Mouse (Mus musculus): ENCODE measurements around the gene Uckl1.

Gene Uckl1

GRCm38 (mm10) chr2:181589011-181589731 is 4.5 kb upstream of the Uckl1 start:
- DNase-seq, result no peak

DNA sequence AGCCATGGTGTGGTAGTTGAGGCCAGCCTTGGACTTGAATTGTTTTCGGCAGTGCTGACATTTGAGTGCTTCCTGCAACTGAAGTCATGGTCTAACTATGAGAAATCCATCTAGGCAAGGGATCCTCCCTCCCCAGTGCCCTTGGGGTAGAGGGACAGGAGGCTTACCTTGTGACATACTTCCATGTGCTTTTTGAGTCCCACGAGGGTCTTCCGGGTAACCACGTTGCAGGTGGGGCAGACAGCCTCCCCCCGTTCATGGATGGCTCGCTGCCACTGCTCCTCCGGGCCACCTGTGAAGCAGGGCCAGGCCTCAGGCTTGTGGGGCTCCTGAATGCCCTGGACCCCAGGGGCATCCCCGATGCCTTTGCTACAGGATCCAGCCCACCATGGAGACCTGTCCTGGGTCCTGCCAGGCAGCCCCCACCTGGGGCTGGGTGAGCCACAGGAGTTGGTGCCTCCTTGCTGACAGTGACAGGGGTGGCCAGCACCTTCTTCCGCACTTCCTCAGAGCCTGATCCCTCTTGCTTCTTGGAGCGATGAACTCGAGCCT is 3.6 kb upstream of the Uckl1 start:
- DNase-seq, result no peak

- DNase-seq, result no peak
Measured at GRCm38 (mm10) chr2:181587796-181588195, 3.1 kb upstream of the Uckl1 start.

GRCm38 (mm10) chr2:181586124-181586523 is 1.4 kb upstream of the Uckl1 start:
- DNase-seq, result no peak

GRCm38 (mm10) chr2:181585506-181585905 is 814 bp upstream of the Uckl1 start:
- no peak for DNase-seq

- no peak for DNase-seq
Measured at GRCm38 (mm10) chr2:181583460-181584257, 1.0 kb downstream of the Uckl1 start.

GRCm38 (mm10) chr2:181582939-181583338 is 1.8 kb downstream of the Uckl1 start:
- DNase-seq, result no peak

DNA sequence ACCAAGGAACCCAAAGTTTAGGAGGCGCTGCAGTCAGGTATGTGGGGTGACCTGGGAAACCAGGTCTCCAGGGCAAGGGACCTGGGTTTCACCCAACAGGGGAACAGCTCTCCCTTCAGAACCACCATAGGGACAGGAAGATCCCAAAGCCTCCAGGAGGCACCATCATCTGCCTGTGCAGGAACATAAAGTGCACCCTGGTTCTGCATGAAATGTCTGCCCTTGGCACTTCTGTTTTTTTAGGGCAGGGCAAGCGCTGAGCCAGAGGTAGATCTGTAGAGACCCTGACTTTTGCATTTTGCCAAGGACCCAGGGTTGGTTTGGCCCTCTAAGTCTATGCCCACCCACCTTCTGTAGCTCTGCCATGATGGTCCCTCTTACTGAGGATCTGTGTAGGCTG is 2.3 kb downstream of the Uckl1 start:
- DNase-seq, result no peak

- DNase-seq, result peak; percentile 89
Measured at GRCm38 (mm10) chr2:181581402-181582120, 3.1 kb downstream of the Uckl1 start.

DNA sequence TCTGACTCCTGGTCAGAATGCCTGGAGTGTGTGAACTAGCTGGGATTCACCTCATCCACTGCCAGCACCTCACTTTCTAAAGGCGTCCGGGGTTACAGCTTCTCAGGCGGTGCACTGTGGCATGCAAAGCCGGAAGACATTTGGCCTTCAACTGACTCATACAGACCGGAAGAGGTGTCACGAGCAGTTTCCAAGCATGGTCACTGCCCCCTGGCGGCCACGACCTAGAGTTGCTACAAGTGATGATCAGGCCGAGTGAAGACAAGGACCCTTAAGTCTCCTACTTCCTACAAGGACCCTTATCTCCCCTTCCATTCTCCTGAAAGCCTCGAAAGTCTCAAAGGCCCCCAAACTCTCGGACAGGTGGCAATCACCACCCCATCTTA is 3.7 kb downstream of the Uckl1 start:
- peak; percentile 91 for DNase-seq

DNA sequence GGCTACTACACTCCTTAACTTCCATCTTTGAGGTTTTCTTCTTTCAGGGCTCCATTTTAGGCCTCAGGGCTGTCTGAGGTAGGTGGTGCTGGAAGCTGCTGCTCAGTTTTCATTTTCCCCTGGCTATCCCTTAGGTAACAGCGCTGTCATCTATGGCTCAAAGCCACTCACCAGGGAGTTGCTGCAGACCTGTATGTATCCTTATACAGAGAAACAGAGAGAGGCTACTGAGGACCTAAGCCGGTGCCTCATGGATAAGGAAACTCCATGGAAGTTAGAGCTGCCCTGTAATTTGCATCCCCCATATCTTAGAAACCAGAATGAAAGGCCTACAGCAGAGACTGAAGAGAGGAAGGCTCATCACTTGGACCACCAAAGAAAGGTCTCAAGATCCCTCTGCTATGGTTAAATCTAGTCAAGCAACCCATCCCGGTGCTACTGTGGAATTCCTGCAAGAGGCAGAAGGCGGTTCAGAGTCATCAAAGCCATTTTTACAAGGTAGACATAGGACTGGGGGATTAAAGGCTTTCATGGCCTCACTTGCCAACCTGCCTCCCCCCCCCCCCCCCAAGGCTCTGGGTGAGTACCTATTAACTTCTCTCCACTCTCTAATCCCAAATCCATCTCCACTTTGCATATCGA is 4.4 kb downstream of the Uckl1 start:
- no peak for DNase-seq

DNA sequence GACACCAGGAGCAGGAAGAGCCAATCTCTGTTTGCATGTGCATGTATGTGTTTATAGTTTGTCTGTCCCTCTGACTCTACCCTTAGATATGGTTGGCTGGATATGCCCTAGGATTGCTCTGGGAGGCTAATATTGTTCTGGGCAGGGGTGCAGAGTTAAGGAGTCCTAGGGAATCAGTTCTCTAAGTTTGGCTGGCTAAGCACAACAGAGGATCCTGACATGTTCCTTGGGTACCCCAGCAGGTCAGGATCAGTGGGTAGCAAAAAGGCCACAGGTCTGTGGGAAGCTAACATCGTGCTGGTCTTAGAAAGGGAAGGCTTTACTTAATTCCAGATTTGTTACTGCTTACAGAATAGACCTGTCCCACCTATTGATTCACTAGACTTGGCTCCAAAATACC is 5.0 kb downstream of the Uckl1 start:
- no peak for DNase-seq

GRCm38 (mm10) chr2:181578790-181579618 is 5.7 kb downstream of the Uckl1 start:
- DNase-seq, result no peak

GRCm38 (mm10) chr2:181577981-181578581 is 6.6 kb downstream of the Uckl1 start:
- no peak for DNase-seq

DNA sequence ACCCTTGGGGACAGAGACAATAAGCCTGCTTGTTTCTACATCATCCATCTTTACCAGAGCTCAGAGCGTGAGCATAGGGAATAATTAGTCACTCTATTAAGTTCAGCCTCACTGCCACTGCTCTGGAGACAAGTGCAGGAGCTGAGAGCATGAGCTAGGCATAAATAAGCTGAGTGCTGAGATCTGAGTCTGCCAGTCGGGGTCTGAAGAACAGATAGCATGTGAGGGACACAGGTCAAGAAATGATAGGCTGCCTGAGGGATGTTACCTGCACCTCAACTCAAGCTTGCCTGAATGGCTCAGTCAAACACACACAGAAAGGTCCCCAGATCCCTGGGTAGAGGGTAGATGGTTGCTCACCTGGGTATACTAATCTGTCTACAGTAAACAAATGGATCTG is 7.6 kb downstream of the Uckl1 start:
- DNase-seq, result no peak

- no peak for DNase-seq
Measured at GRCm38 (mm10) chr2:181576613-181577012, 8.1 kb downstream of the Uckl1 start.

- DNase-seq, result no peak
Measured at GRCm38 (mm10) chr2:181574921-181575545, 9.7 kb downstream of the Uckl1 start.

- DNase-seq, result no peak
Measured at GRCm38 (mm10) chr2:181573961-181574360, 10.7 kb downstream of the Uckl1 start.

DNA sequence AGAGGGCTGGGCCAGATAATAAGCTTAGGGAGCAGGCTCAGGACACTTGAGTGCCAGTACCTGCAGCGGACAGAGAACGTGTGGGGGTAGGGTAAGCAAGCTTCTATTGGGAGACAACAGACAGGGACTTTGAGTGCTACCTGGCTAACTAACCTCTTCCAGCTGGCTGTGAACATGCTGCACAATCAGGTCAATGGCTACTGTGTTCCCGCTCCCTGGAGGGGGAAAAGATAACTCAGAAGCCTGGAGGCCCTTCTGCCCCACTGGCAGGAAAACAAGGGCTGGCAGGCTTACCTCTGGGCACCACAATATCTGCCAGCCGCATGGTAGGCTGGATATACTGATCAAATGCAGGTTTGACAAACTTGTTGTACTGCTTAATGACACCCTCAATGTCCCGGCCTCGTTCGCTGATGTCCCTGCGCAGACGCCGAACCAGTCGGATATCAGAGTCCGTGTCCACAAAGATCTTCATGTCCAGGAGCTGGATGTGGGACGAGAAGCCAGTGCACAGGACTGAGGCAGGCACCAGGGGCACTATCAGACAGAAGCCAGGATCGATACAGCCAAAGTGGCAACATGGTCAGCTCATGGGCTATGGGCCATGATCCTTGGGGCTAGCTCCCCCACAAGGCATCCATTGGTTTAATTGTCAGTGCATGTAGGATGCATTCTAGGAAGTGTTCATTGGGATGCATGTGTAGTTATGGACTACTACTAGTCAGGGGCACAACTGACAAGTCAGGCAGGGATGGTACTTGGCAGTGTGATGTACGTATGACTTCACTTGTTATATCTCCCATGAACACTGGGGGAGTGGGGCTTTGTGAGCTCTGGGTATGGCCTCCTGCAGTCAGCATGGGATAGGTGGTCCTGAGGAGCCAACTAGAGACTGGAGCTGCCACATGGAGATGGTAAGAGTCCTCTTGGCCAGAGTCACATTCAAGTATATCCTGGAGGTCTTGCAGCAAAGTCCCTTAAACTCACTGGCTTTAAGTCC is 11.5 kb downstream of the Uckl1 start:
- no peak for DNase-seq
